Mouse (Mus musculus): ENCODE data around the gene Atp1a3. TPM values are rescaled to one million over a fixed set of nuclear protein-coding genes. Genes with fewer than 3 reads are reported as not detected.

Gene Atp1a3
- total and polyA plus RNA-seq, 3 experiments: 0.39 to 1.7 (median 1.2) TPM

DNA sequence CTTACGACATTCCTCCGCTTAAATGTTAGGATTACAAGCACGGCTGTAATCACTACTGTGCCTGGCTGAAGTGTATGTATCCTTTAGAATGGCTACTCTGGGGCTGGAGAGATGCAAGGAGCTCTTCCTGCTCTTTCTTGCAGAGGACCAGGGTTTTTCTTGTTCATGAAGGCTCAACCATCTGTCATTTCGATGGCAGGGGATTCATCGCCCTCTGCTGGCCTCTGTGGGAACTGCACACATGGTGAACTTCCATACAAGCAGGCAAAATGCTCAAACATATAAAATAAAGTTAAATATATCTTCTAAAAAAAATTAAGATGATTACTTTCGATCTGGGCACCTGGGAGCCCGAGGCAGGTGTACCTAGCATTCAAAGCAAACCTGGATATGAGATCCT lies 30.2 kb upstream of the Atp1a3 start:
- H3K36me3 ChIP-seq (ENCODE audit: control insufficient read depth, insufficient read depth, low read length): no peaks in the 10 kb centered on the region
- H3K27ac ChIP-seq: no peak overlapping the region
- 53% methylated on average over 7 of the region's 7 CpGs for WGBS
- TF ChIP-seq POLR2A (IDR thresholded peaks at IDR 0.05; ENCODE audit: insufficient read depth, low read depth, low read length) (no peak), CTCF (IDR thresholded peaks at IDR 0.05) (peak; percentile 99)
- H3K4me3 ChIP-seq: no peak overlapping the region
- H3K27me3 ChIP-seq (ENCODE audit: control insufficient read depth, insufficient read depth, low read length): no peaks in the 10 kb centered on the region
- no peaks in the 10 kb centered on the region for H3K79me2 ChIP-seq (replicated peaks; ENCODE audit: control insufficient read depth, insufficient read depth, low read length)
- intact Hi-C loops (cut with DNase I): no loop called here
- peak; percentile 33 to 72 for DNase-seq
- H3K9ac ChIP-seq (ENCODE audit: low read depth, low read length): no peak overlapping the region
- no peaks in the 10 kb centered on the region for H3K4me1 ChIP-seq (ENCODE audit: control insufficient read depth, insufficient read depth, low read length)

DNA sequence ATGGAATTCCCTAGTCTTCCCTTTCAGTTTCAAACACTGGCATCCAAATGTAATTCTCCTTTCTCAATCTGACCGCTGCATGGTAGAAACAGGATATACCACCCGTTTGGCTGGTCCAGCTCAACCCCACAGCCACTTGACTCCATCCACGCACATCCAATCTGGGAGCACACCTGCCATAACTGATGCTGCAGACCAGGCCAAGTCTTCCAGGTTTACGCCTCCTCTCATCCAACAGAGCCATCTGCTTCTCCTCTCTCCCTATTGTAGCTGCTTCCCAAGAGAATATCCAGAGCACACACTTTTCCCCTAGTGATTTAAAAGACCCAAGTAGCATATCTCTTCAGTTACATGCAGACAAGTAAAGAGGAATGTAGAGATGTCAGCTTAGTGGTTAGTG lies 29.0 kb upstream of the Atp1a3 start:
- Histone ChIP-seq H3K4me3 (no peak overlapping the region), H3K9ac (ENCODE audit: low read depth, low read length) (no peak overlapping the region), H3K79me2 (replicated peaks; ENCODE audit: control insufficient read depth, insufficient read depth, low read length) (no peaks in the 10 kb centered on the region), H3K27me3 (ENCODE audit: control insufficient read depth, insufficient read depth, low read length) (no peaks in the 10 kb centered on the region), H3K27ac (no peak overlapping the region), H3K4me1 (ENCODE audit: control insufficient read depth, insufficient read depth, low read length) (no peaks in the 10 kb centered on the region), H3K36me3 (ENCODE audit: control insufficient read depth, insufficient read depth, low read length) (no peaks in the 10 kb centered on the region)
- no peak for TF ChIP-seq POLR2A (IDR thresholded peaks at IDR 0.05; ENCODE audit: insufficient read depth, low read depth, low read length)
- no peak for TF ChIP-seq CTCF (IDR thresholded peaks at IDR 0.05)
- TF ChIP-seq EP300 (IDR thresholded peaks at IDR 0.05; ENCODE audit: insufficient read depth, low read depth, low read length): no peak
- DNase-seq: no peak
- WGBS: 84% methylated on average over 4 of the region's 4 CpGs
- intact Hi-C loops (cut with DNase I): loop anchor here (5.0 kb wide), 1 partner anchor 153 kb away; no protein-coding TSS in a partner anchor

DNA sequence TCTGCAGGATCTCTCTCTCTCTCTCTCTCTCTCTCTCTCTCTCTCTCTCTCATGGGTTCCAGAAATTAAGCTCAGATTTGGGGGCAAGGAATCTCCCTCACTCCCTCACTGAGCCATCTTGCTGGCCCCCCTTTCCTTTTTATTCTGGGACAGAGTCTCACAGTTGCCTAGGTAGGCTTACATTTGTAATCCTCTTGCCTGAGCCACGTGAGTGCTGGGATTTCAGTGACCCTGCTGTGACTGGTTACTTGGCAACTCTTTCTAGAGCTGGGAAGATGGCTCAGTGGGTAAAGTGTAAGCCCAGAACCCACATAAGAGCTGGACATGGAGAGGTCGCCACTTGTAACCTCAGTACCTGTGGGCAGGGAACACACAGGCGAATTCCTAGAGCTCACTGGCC lies 25.8 kb upstream of the Atp1a3 start:
- WGBS: 74% methylated on average over 3 of the region's 3 CpGs
- no peak for DNase-seq
- no peaks in the 10 kb centered on the region for H3K36me3 ChIP-seq (ENCODE audit: control insufficient read depth, insufficient read depth, low read length)
- H3K27me3 ChIP-seq (ENCODE audit: control insufficient read depth, insufficient read depth, low read length): no peaks in the 10 kb centered on the region
- intact Hi-C loops (cut with DNase I): loop anchor here (2.0 to 5.0 kb wide), 2 partner anchors 63 to 156 kb away; no protein-coding TSS in a partner anchor
- no peak overlapping the region for H3K4me3 ChIP-seq
- H3K79me2 ChIP-seq (replicated peaks; ENCODE audit: control insufficient read depth, insufficient read depth, low read length): no peaks in the 10 kb centered on the region
- H3K27ac ChIP-seq: no peak overlapping the region
- H3K9ac ChIP-seq (ENCODE audit: low read depth, low read length): no peak overlapping the region
- TF ChIP-seq EP300 (IDR thresholded peaks at IDR 0.05; ENCODE audit: insufficient read depth, low read depth, low read length): no peak
- no peak for TF ChIP-seq POLR2A (IDR thresholded peaks at IDR 0.05; ENCODE audit: insufficient read depth, low read depth, low read length)
- TF ChIP-seq CTCF (IDR thresholded peaks at IDR 0.05): no peak
- no peaks in the 10 kb centered on the region for H3K4me1 ChIP-seq (ENCODE audit: control insufficient read depth, insufficient read depth, low read length)

DNA sequence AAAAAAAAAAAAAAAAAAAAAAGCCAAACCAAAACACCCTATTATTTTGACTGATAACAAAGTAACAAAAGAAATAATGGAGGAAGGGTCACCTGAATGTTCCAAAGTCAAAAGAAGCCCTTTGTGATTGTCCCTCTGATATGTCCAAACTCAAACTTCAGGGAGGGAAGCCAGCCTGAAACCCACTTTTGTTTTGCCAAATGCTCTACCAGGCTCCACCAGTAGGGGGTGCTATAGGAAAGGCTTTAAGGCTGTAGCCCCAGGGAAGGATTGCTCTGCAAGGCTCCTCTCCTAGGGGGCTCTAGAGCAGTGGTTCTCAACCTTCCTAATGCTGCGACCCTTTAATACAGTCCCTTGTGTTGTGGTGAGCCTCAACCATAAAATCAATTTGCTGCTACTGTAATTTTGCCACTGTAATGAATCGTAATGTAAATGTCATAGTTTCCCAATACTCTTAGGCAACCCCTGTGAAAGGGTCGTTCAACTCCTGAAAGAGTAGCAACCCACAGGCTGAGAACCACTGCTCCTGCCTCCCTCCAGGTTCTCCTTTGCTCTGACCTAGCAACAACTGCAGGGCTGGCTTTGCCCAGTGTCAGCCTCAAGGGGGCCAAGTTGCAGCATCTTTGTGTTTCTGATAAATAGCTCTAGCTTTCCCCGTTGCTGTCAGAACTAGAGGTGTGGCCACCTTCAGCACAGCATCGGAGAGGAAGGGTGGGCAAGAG lies 24.4 kb upstream of the Atp1a3 start:
- DNase-seq: peak; percentile 55 to 81
- Histone ChIP-seq H3K4me3 (no peak overlapping the region), H3K27me3 (ENCODE audit: control insufficient read depth, insufficient read depth, low read length) (no peaks in the 10 kb centered on the region), H3K27ac (no peak overlapping the region), H3K36me3 (ENCODE audit: control insufficient read depth, insufficient read depth, low read length) (no peaks in the 10 kb centered on the region), H3K4me1 (ENCODE audit: control insufficient read depth, insufficient read depth, low read length) (no peaks in the 10 kb centered on the region), H3K9ac (ENCODE audit: low read depth, low read length) (no peak overlapping the region), H3K79me2 (replicated peaks; ENCODE audit: control insufficient read depth, insufficient read depth, low read length) (no peaks in the 10 kb centered on the region)
- intact Hi-C loops (cut with DNase I): loop anchor here (2.0 to 5.0 kb wide), 2 partner anchors 65 to 157 kb away; no protein-coding TSS in a partner anchor
- WGBS: 45% methylated on average over 5 of the region's 5 CpGs
- no peak for TF ChIP-seq POLR2A (IDR thresholded peaks at IDR 0.05; ENCODE audit: insufficient read depth, low read depth, low read length)
- TF ChIP-seq EP300 (IDR thresholded peaks at IDR 0.05; ENCODE audit: insufficient read depth, low read depth, low read length): 0 out of 2 replicates have a peak, but pooled peaks have one; percentile 35
- TF ChIP-seq CTCF (IDR thresholded peaks at IDR 0.05): peak; percentile 92

DNA sequence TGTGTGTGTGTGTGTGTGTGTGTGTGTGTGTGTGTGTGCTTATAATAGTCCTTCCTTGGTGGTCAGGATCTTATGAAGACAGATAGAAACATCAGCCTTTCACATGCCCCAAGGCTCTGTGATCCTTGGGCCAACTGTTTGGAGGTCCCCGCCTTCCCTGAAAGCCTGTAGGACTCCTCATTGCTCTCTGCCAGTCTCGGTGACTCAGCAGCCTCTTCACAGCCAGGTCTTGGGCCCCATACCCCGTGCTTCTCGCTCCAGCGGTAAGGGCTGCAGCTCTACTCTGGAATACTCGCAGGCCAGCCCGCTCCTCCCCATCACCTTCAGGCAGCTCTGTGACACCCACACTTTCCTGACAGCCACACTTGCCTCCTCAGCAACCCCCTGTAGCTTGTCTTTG lies 20.7 kb upstream of the Atp1a3 start:
- intact Hi-C loops (cut with DNase I): no loop called here
- H3K79me2 ChIP-seq (replicated peaks; ENCODE audit: control insufficient read depth, insufficient read depth, low read length): no peaks in the 10 kb centered on the region
- H3K36me3 ChIP-seq (ENCODE audit: control insufficient read depth, insufficient read depth, low read length): no peaks in the 10 kb centered on the region
- WGBS: 53% methylated on average over 7 of the region's 7 CpGs
- TF ChIP-seq CTCF (IDR thresholded peaks at IDR 0.05): no peak
- no peak for TF ChIP-seq POLR2A (IDR thresholded peaks at IDR 0.05; ENCODE audit: insufficient read depth, low read depth, low read length)
- no peak for TF ChIP-seq EP300 (IDR thresholded peaks at IDR 0.05; ENCODE audit: insufficient read depth, low read depth, low read length)
- H3K9ac ChIP-seq (ENCODE audit: low read depth, low read length): no peak overlapping the region
- no peak overlapping the region for H3K27ac ChIP-seq
- no peaks in the 10 kb centered on the region for H3K4me1 ChIP-seq (ENCODE audit: control insufficient read depth, insufficient read depth, low read length)
- DNase-seq: no peak
- H3K27me3 ChIP-seq (ENCODE audit: control insufficient read depth, insufficient read depth, low read length): no peaks in the 10 kb centered on the region
- H3K4me3 ChIP-seq: no peak overlapping the region

DNA sequence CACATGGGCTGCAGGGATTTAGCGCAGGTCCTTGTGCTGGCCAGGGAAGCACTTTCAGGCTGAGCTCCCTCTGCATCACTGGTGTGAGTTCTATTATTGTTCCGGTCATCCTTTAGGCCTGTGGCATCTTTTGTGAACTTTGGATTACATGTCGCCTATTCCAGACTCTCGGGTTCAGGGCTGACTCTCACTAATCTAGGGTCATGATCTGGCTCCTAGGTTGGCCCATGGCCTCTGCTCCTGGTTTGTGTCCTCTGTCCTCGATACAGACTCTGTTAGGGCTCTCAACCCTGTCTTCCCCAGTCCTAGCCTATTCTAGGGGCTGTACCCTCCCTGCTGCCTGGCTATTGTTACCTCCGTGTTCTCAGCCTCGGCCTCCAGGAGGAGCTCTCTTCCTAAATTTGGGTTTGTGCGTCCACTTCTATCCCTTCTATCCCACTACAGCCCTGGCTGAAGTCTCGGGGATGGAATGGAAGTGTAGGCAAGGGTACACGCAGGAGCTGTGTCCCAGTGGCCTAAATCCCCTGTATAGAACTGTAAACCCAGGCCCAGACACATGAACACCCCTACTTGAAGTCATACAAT lies 20.2 kb upstream of the Atp1a3 start:
- no peak overlapping the region for H3K9ac ChIP-seq (ENCODE audit: low read depth, low read length)
- DNase-seq: peak in 1 of 2 experiments; percentile 30
- H3K27ac ChIP-seq: no peak overlapping the region
- 64% methylated on average over 10 of the region's 10 CpGs for WGBS
- no peak for TF ChIP-seq EP300 (IDR thresholded peaks at IDR 0.05; ENCODE audit: insufficient read depth, low read depth, low read length)
- TF ChIP-seq POLR2A (IDR thresholded peaks at IDR 0.05; ENCODE audit: insufficient read depth, low read depth, low read length): no peak
- TF ChIP-seq CTCF (IDR thresholded peaks at IDR 0.05): peak; percentile 53
- H3K36me3 ChIP-seq (ENCODE audit: control insufficient read depth, insufficient read depth, low read length): no peaks in the 10 kb centered on the region
- H3K79me2 ChIP-seq (replicated peaks; ENCODE audit: control insufficient read depth, insufficient read depth, low read length): no peaks in the 10 kb centered on the region
- intact Hi-C loops (cut with DNase I): no loop called here
- H3K4me1 ChIP-seq (ENCODE audit: control insufficient read depth, insufficient read depth, low read length): no peaks in the 10 kb centered on the region
- H3K27me3 ChIP-seq (ENCODE audit: control insufficient read depth, insufficient read depth, low read length): no peaks in the 10 kb centered on the region
- no peak overlapping the region for H3K4me3 ChIP-seq

All from heart, adult 2 months (tissue).